Mouse (Mus musculus) cerebellum, postnatal 14 days (tissue): Measurements from ENCODE around the gene Fermt1.
A peak's percentile ranks its signal among the peaks of the same experiment; 100 is the strongest.

Source experiments
- DNase-seq, 2 experiments: peaks; one replicate each; pipeline ENCODE4 v3.0.0; 2021; ENCODE audit warnings: mixed read lengths in 2 of 2

Fermt1 gene

GRCm38 (mm10) chr2:132922076-132922873 lies 23.4 kb downstream of the Fermt1 start:
- no peak for DNase-seq

GRCm38 (mm10) chr2:132914785-132915184 lies 30.9 kb downstream of the Fermt1 start:
- no peak for DNase-seq

GRCm38 (mm10) chr2:132906763-132907162 lies 38.9 kb downstream of the Fermt1 start:
- peak; percentile 74 for DNase-seq

GRCm38 (mm10) chr2:132904961-132905360 lies 40.7 kb downstream of the Fermt1 start:
- no peak for DNase-seq

GRCm38 (mm10) chr2:132903498-132903897 lies 42.2 kb downstream of the Fermt1 start:
- DNase-seq = peak; percentile 84 to 86

- DNase-seq = no peak
These were observed 43.6 kb downstream of the Fermt1 start for GRCm38 (mm10) chr2:132902056-132902455.

GRCm38 (mm10) chr2:132901636-132902035 lies 44.1 kb downstream of the Fermt1 start:
- no peak for DNase-seq

- no peak for DNase-seq
These were observed 45.1 kb downstream of the Fermt1 start for GRCm38 (mm10) chr2:132900596-132900995.

GRCm38 (mm10) chr2:132898211-132898610 lies 47.5 kb downstream of the Fermt1 start:
- DNase-seq = no peak

GRCm38 (mm10) chr2:132893826-132894225 lies 51.9 kb downstream of the Fermt1 start:
- peak; percentile 61 to 62 for DNase-seq

- no peak for DNase-seq
These were observed 60.4 kb downstream of the Fermt1 start for GRCm38 (mm10) chr2:132885312-132885711.

- DNase-seq = no peak
These were observed 61.3 kb downstream of the Fermt1 start for GRCm38 (mm10) chr2:132884303-132884967.

- no peak for DNase-seq
These were observed 64.7 kb downstream of the Fermt1 start, which contains the start of gene Lrrn4 for GRCm38 (mm10) chr2:132880844-132881645. TSS of gene Lrrn4 (minus strand) at chr2:132880891.

GRCm38 (mm10) chr2:132879261-132880044 lies 66.3 kb downstream of the Fermt1 start:
- peak; percentile 36 to 57 for DNase-seq

GRCm38 (mm10) chr2:132876991-132877390 lies 68.7 kb downstream of the Fermt1 start:
- DNase-seq = no peak

- DNase-seq = no peak
These were observed 71.9 kb downstream of the Fermt1 start for GRCm38 (mm10) chr2:132873657-132874326.

- no peak for DNase-seq
These were observed 74.0 kb downstream of the Fermt1 start for GRCm38 (mm10) chr2:132871663-132872062.

- DNase-seq = no peak
These were observed 75.4 kb downstream of the Fermt1 start for GRCm38 (mm10) chr2:132870286-132870685.

- DNase-seq = peak in 1 of 2 experiments; percentile 27
These were observed 76.0 kb downstream of the Fermt1 start for GRCm38 (mm10) chr2:132869682-132870081.

GRCm38 (mm10) chr2:132867521-132867920 lies 78.2 kb downstream of the Fermt1 start:
- DNase-seq = no peak

GRCm38 (mm10) chr2:132863325-132863724 lies 82.4 kb downstream of the Fermt1 start:
- DNase-seq = no peak

GRCm38 (mm10) chr2:132861456-132861855 lies 84.2 kb downstream of the Fermt1 start:
- peak; percentile 58 to 61 for DNase-seq
